Mouse (Mus musculus) heart, postnatal 0 days (tissue): Measurements from ENCODE around the gene Gm20422. TPM values are rescaled to one million over a fixed set of nuclear protein-coding genes. Genes with fewer than 3 reads are reported as not detected.

ENCODE experiments used
- ATAC-seq: fragments of 200-750 bp; cut with Nextera tagmentation; 2 replicates; pipeline ENCODE4 v1.8.0; 2017; ENCODE audit warnings: low read depth, moderate number of reproducible peaks, moderate library complexity; ENCODE audit not compliant: insufficient read depth
- DNase-seq: peaks from one replicate; pipeline ENCODE4 v3.0.0-alpha.2; 2016; ENCODE audit warnings: low spot score
- H3K27ac ChIP-seq: fragments of 300-500 bp; sonication (generic); 2 replicates; pipeline ENCODE4 v1.5.1; 2014; ENCODE audit warnings: low read depth, mild to moderate bottlenecking
- H3K27me3 ChIP-seq: fragments of 300-500 bp; sonication (generic); 2 replicates; pipeline ENCODE4 v1.6.1; 2014; ENCODE audit warnings: low read length, mixed read lengths; ENCODE audit not compliant: control insufficient read depth, insufficient read depth
- H3K36me3 ChIP-seq: fragments of 300-500 bp; sonication (generic); replicated peaks from 2 replicates; pipeline ENCODE4 v1.6.1; 2014; ENCODE audit warnings: low read length, mixed read lengths; ENCODE audit not compliant: control insufficient read depth, insufficient read depth
- H3K4me1 ChIP-seq: fragments of 300-500 bp; sonication (generic); 2 replicates; pipeline ENCODE4 v1.6.1; 2014; ENCODE audit warnings: antibody characterized with exemption; ENCODE audit not compliant: control insufficient read depth, insufficient read depth
- H3K4me2 ChIP-seq: fragments of 300-500 bp; sonication (generic); 2 replicates; pipeline ENCODE4 v1.6.1; 2014; ENCODE audit warnings: low read depth, mild to moderate bottlenecking, low read length, moderate library complexity
- H3K4me3 ChIP-seq: fragments of 300-500 bp; sonication (generic); 2 replicates; pipeline ENCODE4 v1.5.1; 2014; ENCODE audit warnings: low read depth, low read length
- H3K9ac ChIP-seq: fragments of 300-500 bp; sonication (generic); replicated peaks from 2 replicates; pipeline ENCODE4 v1.6.1; 2014; ENCODE audit warnings: low read depth, low read length, mixed read lengths
- H3K9me3 ChIP-seq: fragments of 300-500 bp; sonication (generic); replicated peaks from 2 replicates; pipeline ENCODE4 v1.6.1; 2016; ENCODE audit warnings: low read length; ENCODE audit not compliant: control insufficient read depth
- CTCF ChIP-seq: IDR thresholded peaks from 2 replicates; pipeline ENCODE4 v1.5.1; 2016; ENCODE audit warnings: antibody characterized with exemption, control low read depth, low read depth
- EP300 ChIP-seq: IDR thresholded peaks from 2 replicates; pipeline ENCODE4 v1.6.1; 2016; ENCODE audit warnings: antibody characterized with exemption, low read depth
- WGBS: fragments of 180-500 bp; shearing (Covaris S2); extraction: QIAGEN DNeasy Blood & Tissue Kit; methylation state at CpG from one replicate; pipeline ENCODE4 v1.1.7; 2014; 5-methylcytosine and 5-hydroxymethylcytosine counted together
- polyA plus RNA-seq: library from polyadenylated mRNA; unstranded; fragments of >200 nt; fragmentation: Nextera tagmentation; extraction: Ambion mirVana; gene quantifications from 2 replicates; pipeline ENCODE4 v1.2.1, GENCODE M21; 2015
- total RNA-seq: library from RNA; depleted of rRNA; stranded (reverse); fragments of >200 nt; gene quantifications from 2 replicates; pipeline ENCODE4 v1.2.3, GENCODE M21; 2014; ENCODE audit warnings: low replicate concordance

The Gm20422 gene
- total and polyA plus RNA-seq, 2 experiments from 2014 or later = 2.5 TPM; not detected in 1

DNA sequence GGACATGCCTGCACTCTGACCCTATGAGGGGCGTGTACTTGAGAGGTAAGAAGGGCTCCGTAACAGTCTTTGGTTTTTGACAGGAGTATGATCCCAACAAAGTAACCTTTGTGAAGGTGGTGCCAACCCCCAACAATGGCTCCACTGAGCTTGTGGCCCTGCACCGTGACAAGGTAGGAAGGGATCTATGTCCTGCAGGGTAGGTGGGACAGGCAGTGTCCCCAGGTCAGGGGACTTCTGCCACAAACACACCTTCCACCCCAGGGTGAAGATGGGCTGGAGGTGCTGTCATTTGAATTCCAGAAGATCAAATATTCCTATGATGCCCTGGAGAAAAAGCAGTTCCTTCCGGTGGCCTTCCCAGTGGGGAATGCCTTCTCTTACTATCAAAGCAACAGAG, 19.0 kb upstream of the Gm20422 start:
- Histone ChIP-seq H3K4me3 (no peak overlapping the region), H3K9ac (no peak overlapping the region), H3K27ac (no peak overlapping the region), H3K4me1 (peaks cover 18% of the 10 kb centered on the region), H3K9me3 (no peaks in the 10 kb centered on the region), H3K36me3 (peaks cover 53% of the 10 kb centered on the region), H3K27me3 (no peaks in the 10 kb centered on the region), H3K4me2 (no peak overlapping the region)
- DNase-seq = no peak
- no peak for ATAC-seq
- no peak for TF ChIP-seq EP300
- TF ChIP-seq CTCF = no peak
- 89% methylated on average over 4 of the region's 4 CpGs for WGBS

DNA sequence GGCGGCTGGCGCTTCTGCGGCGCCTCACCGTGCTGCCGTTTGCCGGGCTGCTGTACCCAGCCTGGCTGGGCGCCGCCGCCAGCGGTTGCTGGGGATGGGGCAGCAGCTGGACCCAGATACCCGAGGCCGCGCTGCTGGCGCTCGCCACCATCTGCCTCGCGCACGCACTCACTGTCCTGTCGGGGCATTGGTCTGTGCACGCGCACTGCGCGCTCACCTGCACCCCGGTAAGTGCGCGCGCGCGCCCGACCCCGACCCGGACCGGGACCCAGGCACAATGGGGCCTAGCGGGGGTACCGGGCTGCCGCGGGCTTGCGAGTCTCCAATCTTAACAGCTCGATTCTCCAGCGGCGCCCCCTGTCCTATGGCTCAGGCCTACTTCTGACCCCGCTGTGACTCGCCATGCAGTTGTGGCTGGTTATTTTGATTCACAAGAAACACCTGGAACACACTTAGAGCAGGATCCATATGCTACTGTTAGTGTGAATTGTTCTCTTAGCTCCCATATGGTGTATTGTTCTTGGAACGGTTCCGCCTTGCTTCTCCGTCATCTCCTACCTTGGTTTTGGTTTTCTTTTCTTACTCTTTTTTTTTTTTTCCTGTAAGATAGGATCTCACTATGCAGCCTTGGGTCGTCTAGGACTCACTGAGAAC, 16.9 kb upstream of the Gm20422 start:
- Histone ChIP-seq H3K4me3 (peak overlapping the region; percentile 98), H3K9ac (peak overlapping the region; percentile 94), H3K27me3 (no peaks in the 10 kb centered on the region), H3K4me1 (peaks cover 18% of the 10 kb centered on the region), H3K4me2 (peak overlapping the region; percentile 97), H3K36me3 (peaks cover 32% of the 10 kb centered on the region), H3K9me3 (no peaks in the 10 kb centered on the region), H3K27ac (peak overlapping the region; percentile 90)
- TF ChIP-seq EP300 (no peak), CTCF (no peak)
- peak; percentile 53 for ATAC-seq
- no peak for DNase-seq
- 1% methylated on average over 44 of the region's 48 CpGs for WGBS

DNA sequence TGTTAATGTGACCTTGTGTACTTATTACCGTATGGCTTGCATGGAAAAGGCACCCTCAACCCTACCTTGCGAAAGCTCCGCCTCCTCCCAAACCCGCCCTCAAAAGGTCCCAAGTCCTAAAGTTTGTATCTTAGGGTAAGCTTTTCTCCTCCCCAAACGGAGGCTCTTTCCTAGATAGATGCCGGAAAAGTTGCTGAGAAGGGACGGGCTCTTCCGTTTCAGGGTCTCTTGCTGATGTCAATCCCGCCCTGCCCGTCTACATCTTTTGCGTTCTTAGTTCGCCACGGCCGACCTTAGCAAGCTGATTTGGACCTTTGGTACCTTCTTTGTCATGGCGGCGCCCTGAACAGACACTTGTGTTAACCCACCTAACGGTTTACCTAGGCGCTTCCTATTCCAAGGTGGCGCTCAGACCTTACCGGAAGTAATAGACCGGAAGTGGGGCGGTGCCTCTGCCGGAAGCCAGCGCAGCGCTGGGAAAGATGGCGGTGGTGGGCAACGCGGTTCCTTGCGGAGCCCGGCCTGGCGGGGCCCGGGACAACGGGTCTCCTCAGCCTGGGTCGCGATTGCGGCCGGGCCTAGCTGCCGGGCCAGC, 16.2 kb upstream of the Gm20422 start, which contains the start of the genes Atp13a1 and Zfp866:
TSS of gene Atp13a1 (plus strand) at position 391 of the 595 bp plus-strand sequence.
TSS of gene Zfp866 (minus strand) at position 406 of the 595 bp plus-strand sequence.
- peak within 1 kb of the TSS; percentile 97 for H3K4me2 ChIP-seq
- H3K9ac ChIP-seq = peak within 1 kb of the TSS; percentile 94
- peaks cover 25% of the 10 kb centered on the region for H3K36me3 ChIP-seq
- DNase-seq = peak; percentile 79
- H3K4me1 ChIP-seq = peaks cover 18% of the 10 kb centered on the region
- no peak for TF ChIP-seq CTCF
- 0 out of 2 replicates have a peak, but pooled peaks have one; percentile 54 for TF ChIP-seq EP300
- H3K27ac ChIP-seq = peak within 1 kb of the TSS; percentile 90
- no peaks in the 10 kb centered on the region for H3K9me3 ChIP-seq
- H3K4me3 ChIP-seq = peak within 1 kb of the TSS; percentile 98
- H3K27me3 ChIP-seq = no peaks in the 10 kb centered on the region
- peak; percentile 94 for ATAC-seq
- under 1% methylated on average over 37 of the region's 38 CpGs for WGBS

DNA sequence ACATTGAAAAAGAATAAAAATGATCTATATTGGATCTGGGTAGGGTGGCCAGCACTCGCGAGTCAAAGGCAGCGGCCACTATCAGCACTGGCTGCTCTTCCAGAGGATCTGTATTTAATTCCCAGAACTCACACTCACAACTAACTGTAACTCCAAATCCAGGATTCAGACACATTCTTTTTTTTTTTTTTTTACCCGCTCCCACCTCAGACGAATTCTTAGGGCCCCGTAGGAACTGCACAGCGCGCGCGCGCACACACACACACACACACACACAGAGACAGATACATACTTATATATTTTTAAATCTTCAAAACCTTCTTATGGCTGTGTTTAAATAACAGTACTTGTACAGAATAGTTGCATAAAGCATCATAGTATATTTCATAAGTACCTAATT, 15.7 kb upstream of the Gm20422 start:
- TF ChIP-seq CTCF = no peak
- TF ChIP-seq EP300 = no peak
- peak overlapping the region; percentile 90 for H3K27ac ChIP-seq
- peaks cover 18% of the 10 kb centered on the region for H3K4me1 ChIP-seq
- 30% methylated on average over 11 of the region's 11 CpGs for WGBS
- no peaks in the 10 kb centered on the region for H3K27me3 ChIP-seq
- H3K4me3 ChIP-seq = peak overlapping the region; percentile 98
- H3K9ac ChIP-seq = peak overlapping the region; percentile 94
- peaks cover 20% of the 10 kb centered on the region for H3K36me3 ChIP-seq
- DNase-seq = no peak
- peak overlapping the region; percentile 97 for H3K4me2 ChIP-seq
- ATAC-seq = no peak
- H3K9me3 ChIP-seq = no peaks in the 10 kb centered on the region

DNA sequence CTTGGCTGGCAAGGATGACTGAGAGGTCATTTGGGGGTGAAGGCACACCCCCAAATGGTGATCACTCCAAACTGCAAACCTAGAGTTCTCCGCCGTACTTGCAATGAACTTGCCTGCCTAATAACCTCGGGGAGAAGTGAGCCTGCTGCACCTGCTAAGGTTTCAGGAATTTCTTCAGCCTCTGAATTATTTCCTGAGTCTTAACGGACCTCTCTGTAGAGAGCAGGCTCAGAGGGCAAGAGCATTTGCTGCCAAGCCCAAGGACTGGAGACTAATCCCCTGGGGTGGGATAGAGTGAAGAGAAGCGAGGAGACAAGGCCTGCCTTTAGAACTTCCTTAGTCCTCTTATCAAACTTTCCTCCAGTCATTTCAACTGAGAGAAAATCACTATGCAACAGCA, 15.0 kb upstream of the Gm20422 start:
- WGBS = 66% methylated on average over 5 of the region's 5 CpGs
- TF ChIP-seq CTCF (no peak), EP300 (no peak)
- H3K9me3 ChIP-seq = no peaks in the 10 kb centered on the region
- ATAC-seq (no peak), DNase-seq (no peak)
- H3K4me3 ChIP-seq = no peak overlapping the region
- peaks cover 13% of the 10 kb centered on the region for H3K36me3 ChIP-seq
- H3K9ac ChIP-seq = peak overlapping the region; percentile 94; the same call in 1 of the 2 replicates
- peaks cover 18% of the 10 kb centered on the region for H3K4me1 ChIP-seq
- no peak overlapping the region for H3K27ac ChIP-seq
- H3K27me3 ChIP-seq = no peaks in the 10 kb centered on the region
- H3K4me2 ChIP-seq = no peak overlapping the region
